Mouse (Mus musculus) liver, embryonic 15.5 days (tissue): ENCODE data around the gene Cand2. TPM values are rescaled to one million over a fixed set of nuclear protein-coding genes. Genes with fewer than 3 reads are reported as not detected.

ENCODE experiments used
- ATAC-seq: fragments of 200-750 bp; cut with Nextera tagmentation; 2 replicates; pipeline ENCODE4 v1.8.0; 2017; ENCODE audit warnings: moderate number of reproducible peaks, mild to moderate bottlenecking, moderate library complexity; ENCODE audit not compliant: insufficient read depth
- H3K27ac ChIP-seq: fragments of 300-500 bp; sonication (generic); replicated peaks from 2 replicates; pipeline ENCODE4 v1.5.1; 2015; ENCODE audit warnings: mild to moderate bottlenecking, inconsistent platforms
- H3K27me3 ChIP-seq: fragments of 300-500 bp; sonication (generic); 2 replicates; pipeline ENCODE4 v1.6.1; 2015; ENCODE audit warnings: mild to moderate bottlenecking, inconsistent platforms
- H3K36me3 ChIP-seq: fragments of 300-500 bp; sonication (generic); replicated peaks from 2 replicates; pipeline ENCODE4 v1.6.1; 2015; ENCODE audit warnings: moderate library complexity, mild to moderate bottlenecking, inconsistent platforms
- H3K4me1 ChIP-seq: fragments of 300-500 bp; sonication (generic); replicated peaks from 2 replicates; pipeline ENCODE4 v1.6.1; 2015; ENCODE audit warnings: inconsistent platforms
- H3K4me2 ChIP-seq: fragments of 300-500 bp; sonication (generic); 2 replicates; pipeline ENCODE4 v1.6.1; 2015; ENCODE audit warnings: moderate library complexity, mild to moderate bottlenecking, inconsistent platforms
- H3K4me3 ChIP-seq: fragments of 300-500 bp; sonication (generic); replicated peaks from 2 replicates; pipeline ENCODE4 v1.5.1; 2015; ENCODE audit warnings: mild to moderate bottlenecking, inconsistent platforms
- H3K9ac ChIP-seq: fragments of 300-500 bp; sonication (generic); 2 replicates; pipeline ENCODE4 v1.6.1; 2015; ENCODE audit warnings: moderate library complexity, mild to moderate bottlenecking, inconsistent platforms
- H3K9me3 ChIP-seq: fragments of 300-500 bp; sonication (generic); replicated peaks from 2 replicates; pipeline ENCODE4 v1.6.1; 2016; ENCODE audit warnings: inconsistent platforms
- WGBS: fragments of 180-500 bp; shearing (Covaris S2); methylation state at CpG from one replicate; pipeline ENCODE4 v1.1.7; 2015; ENCODE audit warnings: mixed read lengths; ENCODE audit not compliant: insufficient replicate concordance; 5-methylcytosine and 5-hydroxymethylcytosine counted together
- polyA plus RNA-seq: library from polyadenylated mRNA; unstranded; fragments of >200 nt; fragmentation: Nextera tagmentation; extraction: Ambion mirVana; gene quantifications from 2 replicates; pipeline ENCODE4 v1.2.1, GENCODE M21; 2015

Cand2 gene
- polyA plus RNA-seq, 1 experiment from 2014 or later, result 3.0 TPM

DNA sequence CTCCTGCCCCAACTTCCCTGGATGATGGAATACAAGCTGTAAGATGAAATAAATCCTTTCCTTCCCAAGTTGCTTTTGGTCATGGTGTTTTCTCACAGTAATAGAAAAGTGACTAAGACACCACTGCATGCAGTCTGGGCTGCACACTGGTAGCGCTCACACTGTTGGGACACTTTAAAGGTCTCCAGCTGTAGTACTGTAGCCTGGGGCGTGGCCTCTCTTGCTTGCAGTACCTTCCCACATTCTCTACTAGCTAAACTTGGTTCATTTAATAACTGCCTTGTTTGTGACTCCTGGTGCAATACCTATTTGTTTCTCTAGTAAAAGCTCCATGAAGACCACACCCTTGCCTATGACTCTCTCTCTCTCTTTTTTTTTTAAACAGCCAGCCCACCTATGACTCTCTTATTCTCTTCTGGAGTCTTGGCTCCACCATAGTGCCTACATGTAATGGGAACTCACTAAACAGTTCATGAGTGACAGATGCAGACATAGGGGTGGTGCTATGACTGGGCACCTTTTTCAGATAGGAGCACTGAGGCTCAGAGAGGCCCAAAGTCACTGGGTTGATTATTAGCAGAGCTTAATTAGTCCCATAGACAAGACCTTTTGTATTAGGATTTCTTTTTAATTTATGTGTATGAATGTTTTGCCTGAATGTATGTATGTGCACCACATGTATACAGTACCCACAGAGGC lies 58.0 kb downstream of the Cand2 start:
- ATAC-seq, result peak; percentile 45; the same call in 1 of the 2 replicates
- H3K4me3 ChIP-seq, result no peak overlapping the region
- no peaks in the 10 kb centered on the region for H3K27me3 ChIP-seq
- WGBS, result 74% methylated on average over 2 of the region's 2 CpGs
- H3K4me2 ChIP-seq, result no peak overlapping the region
- no peaks in the 10 kb centered on the region for H3K36me3 ChIP-seq
- H3K9ac ChIP-seq, result no peak overlapping the region
- peaks cover 29% of the 10 kb centered on the region for H3K4me1 ChIP-seq
- H3K9me3 ChIP-seq, result no peaks in the 10 kb centered on the region
- peak overlapping the region; percentile 24; the same call in 1 of the 2 replicates for H3K27ac ChIP-seq

DNA sequence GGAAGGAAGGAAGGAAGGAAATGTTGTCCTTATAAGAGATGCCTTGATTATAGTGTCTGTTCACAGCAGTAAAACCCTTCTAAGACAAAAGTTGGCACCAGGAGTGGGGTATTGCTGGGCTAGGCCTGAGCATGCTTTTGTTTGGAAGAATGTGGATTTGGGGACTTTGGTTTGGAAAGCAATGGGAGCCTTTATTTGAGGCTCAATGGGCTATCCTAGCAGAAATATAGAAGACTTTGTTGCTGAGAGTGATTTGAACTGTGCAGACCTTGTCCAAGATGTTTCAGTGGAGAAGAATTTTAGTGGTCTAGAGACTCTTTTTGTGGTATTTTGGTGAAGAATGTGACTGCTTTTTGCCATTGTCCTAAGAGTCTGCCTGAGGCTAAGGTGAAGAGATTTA lies 59.5 kb downstream of the Cand2 start:
- Histone ChIP-seq H3K27me3 (no peaks in the 10 kb centered on the region), H3K27ac (no peak overlapping the region), H3K4me2 (no peak overlapping the region), H3K4me1 (peaks cover 41% of the 10 kb centered on the region), H3K9me3 (no peaks in the 10 kb centered on the region), H3K9ac (no peak overlapping the region), H3K36me3 (no peaks in the 10 kb centered on the region), H3K4me3 (no peak overlapping the region)
- ATAC-seq, result no peak

GRCm38 (mm10) chr6:115838161-115838597 lies 63.8 kb downstream of the Cand2 start, which contains the start of gene Efcab12:
Efcab12 (minus strand) TSS chr6:115838412.
- H3K9me3 ChIP-seq, result no peaks in the 10 kb centered on the region
- WGBS, result 3% methylated on average over 19 of the region's 19 CpGs
- peak within 1 kb of the TSS; percentile 45 for H3K4me3 ChIP-seq
- no peaks in the 10 kb centered on the region for H3K27me3 ChIP-seq
- ATAC-seq, result peak; percentile 74
- H3K27ac ChIP-seq, result peak within 1 kb of the TSS; percentile 21; the same call in 1 of the 2 replicates
- peak within 1 kb of the TSS; percentile 28; the same call in 1 of the 2 replicates for H3K9ac ChIP-seq
- peaks cover 18% of the 10 kb centered on the region for H3K36me3 ChIP-seq
- peak within 1 kb of the TSS; percentile 72 for H3K4me2 ChIP-seq
- peaks cover 23% of the 10 kb centered on the region for H3K4me1 ChIP-seq

GRCm38 (mm10) chr6:115838745-115839144 lies 64.4 kb downstream of the Cand2 start:
- H3K4me1 ChIP-seq, result peaks cover 23% of the 10 kb centered on the region
- no peaks in the 10 kb centered on the region for H3K9me3 ChIP-seq
- peak overlapping the region; percentile 21; the same call in 1 of the 2 replicates for H3K27ac ChIP-seq
- peak overlapping the region; percentile 72 for H3K4me2 ChIP-seq
- no peak overlapping the region for H3K9ac ChIP-seq
- H3K27me3 ChIP-seq, result no peaks in the 10 kb centered on the region
- peaks cover 23% of the 10 kb centered on the region for H3K36me3 ChIP-seq
- ATAC-seq, result peak; percentile 22; the same call in 1 of the 2 replicates
- WGBS, result 65% methylated on average over 5 of the region's 5 CpGs
- H3K4me3 ChIP-seq, result peak overlapping the region; percentile 45

GRCm38 (mm10) chr6:115845006-115845405 lies 70.7 kb downstream of the Cand2 start:
- 81% methylated on average over 4 of the region's 4 CpGs for WGBS
- H3K4me2 ChIP-seq, result no peak overlapping the region

DNA sequence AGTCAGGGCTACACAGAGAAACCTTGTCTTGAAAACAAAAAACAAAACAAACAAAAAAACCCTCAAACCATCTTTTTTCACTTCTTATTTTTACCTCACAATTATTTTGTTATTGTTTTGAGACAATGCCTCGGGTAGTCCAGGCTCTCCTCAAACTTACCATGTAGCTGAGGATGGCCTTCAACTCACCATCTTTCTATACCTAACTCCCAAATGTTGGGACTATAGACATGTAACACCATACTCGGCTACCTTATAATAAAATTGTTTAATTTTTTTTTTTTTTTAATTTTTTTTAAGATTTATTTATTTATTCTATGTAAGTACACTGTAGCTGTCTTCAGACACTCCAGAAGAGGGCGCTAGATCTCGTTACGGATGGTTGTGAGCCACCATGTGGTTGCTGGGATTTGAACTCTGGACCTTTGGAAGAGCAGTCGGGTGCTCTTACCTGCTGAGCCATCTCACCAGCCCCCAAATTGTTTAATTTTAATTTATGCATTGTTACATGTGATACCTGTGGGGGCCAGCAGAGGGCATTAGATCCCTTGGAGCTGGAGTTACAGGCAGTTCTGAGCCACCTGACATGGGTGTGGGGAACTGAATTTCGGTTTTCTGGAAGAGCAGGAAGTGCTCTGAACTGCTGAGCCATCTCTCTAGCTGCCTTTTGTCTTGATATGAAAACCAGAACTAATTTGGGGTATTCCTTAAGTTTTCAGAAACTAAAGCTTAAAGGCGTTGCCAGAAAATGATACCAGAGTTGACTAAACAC lies 72.5 kb downstream of the Cand2 start:
- peaks cover 12% of the 10 kb centered on the region for H3K4me1 ChIP-seq
- no peak overlapping the region for H3K27ac ChIP-seq
- H3K4me3 ChIP-seq, result no peak overlapping the region
- no peak overlapping the region for H3K9ac ChIP-seq
- H3K9me3 ChIP-seq, result no peaks in the 10 kb centered on the region
- peak; percentile 42; the same call in 1 of the 2 replicates for ATAC-seq
- H3K36me3 ChIP-seq, result peaks cover 67% of the 10 kb centered on the region
- no peak overlapping the region for H3K4me2 ChIP-seq
- no peaks in the 10 kb centered on the region for H3K27me3 ChIP-seq
- WGBS, result 18% methylated on average over 8 of the region's 8 CpGs

More at GRCm38 (mm10) chr6:115845006-115845405, 70.7 kb downstream of the Cand2 start:
- H3K4me3 ChIP-seq, result no peak overlapping the region
- H3K27ac ChIP-seq, result no peak overlapping the region
- H3K9ac ChIP-seq, result no peak overlapping the region
- peaks cover 2% of the 10 kb centered on the region for H3K4me1 ChIP-seq
- H3K27me3 ChIP-seq, result no peaks in the 10 kb centered on the region
- no peak for ATAC-seq
- peaks cover 60% of the 10 kb centered on the region for H3K36me3 ChIP-seq
- no peaks in the 10 kb centered on the region for H3K9me3 ChIP-seq

- no peaks in the 10 kb centered on the region for H3K9me3 ChIP-seq
- no peak overlapping the region for H3K9ac ChIP-seq
- peaks cover 48% of the 10 kb centered on the region for H3K36me3 ChIP-seq
- H3K4me3 ChIP-seq, result no peak overlapping the region
- ATAC-seq, result no peak
- WGBS, result 79% methylated on average over 10 of the region's 10 CpGs
- peaks cover 25% of the 10 kb centered on the region for H3K4me1 ChIP-seq
- H3K27ac ChIP-seq, result no peak overlapping the region
- no peaks in the 10 kb centered on the region for H3K27me3 ChIP-seq
- H3K4me2 ChIP-seq, result no peak overlapping the region
These were observed 74.4 kb downstream of the Cand2 start for GRCm38 (mm10) chr6:115848598-115849304.

DNA sequence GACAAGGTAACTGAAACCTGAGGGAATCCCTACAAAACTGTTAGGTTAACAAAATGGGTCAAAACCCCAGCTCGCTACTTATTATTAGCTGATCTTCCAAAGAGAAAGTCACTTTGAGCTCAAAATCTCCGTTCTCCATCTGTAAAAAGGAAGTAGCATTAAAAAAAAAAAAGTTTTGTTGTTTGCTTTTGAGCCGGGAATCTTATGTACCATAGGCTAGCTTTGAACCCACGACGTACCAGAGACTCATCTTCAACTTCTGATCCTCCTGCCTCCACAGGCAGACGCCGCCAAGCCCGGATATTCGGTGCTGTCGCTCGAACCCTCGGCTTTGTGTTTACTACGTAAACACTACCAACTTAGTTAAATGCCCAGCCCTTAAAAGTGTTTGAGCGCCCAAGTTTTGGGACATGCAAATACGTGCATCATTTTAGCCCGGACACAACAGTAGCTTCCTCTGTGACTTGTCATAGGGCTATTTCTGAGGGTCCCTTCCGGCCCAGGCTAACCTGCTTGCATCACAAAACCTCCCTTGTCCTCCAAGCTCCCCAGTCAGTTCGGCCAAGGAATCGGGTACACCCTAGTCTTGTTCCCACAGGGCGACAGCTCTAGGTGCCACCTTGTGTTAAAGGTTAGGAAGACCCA lies 78.2 kb downstream of the Cand2 start:
- peak overlapping the region; percentile 91 for H3K27ac ChIP-seq
- WGBS, result 3% methylated on average over 20 of the region's 20 CpGs
- H3K4me3 ChIP-seq, result peak overlapping the region; percentile 77
- peak; percentile 63 for ATAC-seq
- H3K9ac ChIP-seq, result peak overlapping the region; percentile 62
- H3K36me3 ChIP-seq, result peaks cover 26% of the 10 kb centered on the region
- H3K4me1 ChIP-seq, result peaks cover 28% of the 10 kb centered on the region
- no peaks in the 10 kb centered on the region for H3K27me3 ChIP-seq
- H3K4me2 ChIP-seq, result peak overlapping the region; percentile 89
- no peaks in the 10 kb centered on the region for H3K9me3 ChIP-seq

DNA sequence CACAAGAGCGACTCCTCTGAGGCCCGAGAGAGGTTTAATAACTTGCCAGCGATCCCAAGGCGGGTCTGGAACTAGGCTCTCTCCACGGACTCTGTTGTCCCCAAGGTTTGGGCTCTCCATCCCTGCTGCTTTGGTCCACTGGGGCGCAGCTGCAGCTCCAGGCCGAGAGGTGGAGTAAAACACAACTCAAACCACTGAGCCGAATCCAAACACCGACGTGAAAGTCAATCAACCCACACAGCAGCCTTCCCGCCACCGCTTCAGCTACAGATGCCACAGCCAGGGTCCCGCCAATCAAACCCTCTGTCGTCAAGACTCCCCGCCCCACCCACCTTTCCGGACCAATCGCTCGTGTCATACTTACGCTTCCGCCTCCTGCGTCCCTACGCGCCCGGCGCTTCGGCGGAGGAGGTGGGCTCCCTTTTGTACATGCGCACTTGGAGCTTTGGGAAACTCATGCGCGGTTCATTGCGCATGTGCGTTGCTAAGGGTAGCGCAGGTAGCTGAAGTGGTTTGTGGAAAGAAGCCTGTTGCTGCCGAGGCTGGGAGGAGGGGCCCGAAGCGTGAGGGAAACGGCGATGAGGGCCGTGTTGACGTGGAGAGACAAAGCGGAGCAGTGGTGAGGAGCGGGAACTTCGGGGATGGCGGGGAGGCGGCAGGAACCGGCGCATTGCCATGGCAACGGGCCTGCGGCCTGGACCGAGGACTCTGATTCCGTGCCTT lies 78.9 kb downstream of the Cand2 start, which contains the start of the genes Mbd4 and Ift122:
Gene Mbd4 (minus strand): TSS at position 281 of the 723 bp plus-strand sequence.
Gene Ift122 (plus strand): TSS at position 380 of the 723 bp plus-strand sequence.
- no peaks in the 10 kb centered on the region for H3K27me3 ChIP-seq
- WGBS, result under 1% methylated on average over 51 of the region's 51 CpGs

DNA sequence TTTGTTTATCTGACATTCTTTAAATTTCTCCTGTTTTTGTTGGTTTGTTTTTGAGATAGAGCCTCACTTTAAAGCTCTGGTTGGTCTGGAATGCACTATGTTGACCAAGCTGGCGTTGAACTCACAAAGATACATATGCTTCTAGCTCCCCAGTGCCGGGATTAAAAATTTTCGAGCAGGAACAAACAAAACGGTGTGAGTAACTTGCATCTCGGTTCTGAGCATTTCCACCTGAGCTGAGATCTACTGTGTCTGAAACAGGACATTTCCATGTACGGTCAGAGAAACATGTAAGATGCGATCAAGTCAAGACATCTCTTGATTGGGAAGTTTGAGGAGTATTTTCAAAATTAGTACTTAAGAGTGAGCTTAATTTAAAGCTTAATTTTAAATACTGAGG lies 79.6 kb downstream of the Cand2 start:
- Histone ChIP-seq H3K27me3 (no peaks in the 10 kb centered on the region), H3K9me3 (no peaks in the 10 kb centered on the region), H3K4me3 (peak overlapping the region; percentile 77), H3K4me2 (peak overlapping the region; percentile 89), H3K9ac (no peak overlapping the region), H3K27ac (peak overlapping the region; percentile 74; the same call in 1 of the 2 replicates), H3K36me3 (peaks cover 16% of the 10 kb centered on the region), H3K4me1 (peaks cover 28% of the 10 kb centered on the region)
- WGBS, result 51% methylated on average over 7 of the region's 7 CpGs
- ATAC-seq, result no peak

More for the DNA sequence above, 78.9 kb downstream of the Cand2 start, which contains the start of the genes Mbd4 and Ift122:
- H3K36me3 ChIP-seq, result peaks cover 23% of the 10 kb centered on the region
- H3K4me1 ChIP-seq, result peaks cover 28% of the 10 kb centered on the region
- H3K4me3 ChIP-seq, result peak within 1 kb of the TSS; percentile 77
- peak within 1 kb of the TSS; percentile 89 for H3K4me2 ChIP-seq
- H3K9ac ChIP-seq, result peak within 1 kb of the TSS; percentile 62
- peak within 1 kb of the TSS; percentile 91 for H3K27ac ChIP-seq
- ATAC-seq, result peak; percentile 99
- no peaks in the 10 kb centered on the region for H3K9me3 ChIP-seq
